Mouse (Mus musculus): ENCODE data around the gene Tas1r1.
A peak's percentile ranks its signal among the peaks of the same experiment; 100 is the strongest.

Tas1r1 gene

GRCm38 (mm10) chr4:152010707-152011134, 27.6 kb downstream of the Tas1r1 start:
- DNase-seq (ENCODE audit: low read depth, low spot score) = no peak

DNA sequence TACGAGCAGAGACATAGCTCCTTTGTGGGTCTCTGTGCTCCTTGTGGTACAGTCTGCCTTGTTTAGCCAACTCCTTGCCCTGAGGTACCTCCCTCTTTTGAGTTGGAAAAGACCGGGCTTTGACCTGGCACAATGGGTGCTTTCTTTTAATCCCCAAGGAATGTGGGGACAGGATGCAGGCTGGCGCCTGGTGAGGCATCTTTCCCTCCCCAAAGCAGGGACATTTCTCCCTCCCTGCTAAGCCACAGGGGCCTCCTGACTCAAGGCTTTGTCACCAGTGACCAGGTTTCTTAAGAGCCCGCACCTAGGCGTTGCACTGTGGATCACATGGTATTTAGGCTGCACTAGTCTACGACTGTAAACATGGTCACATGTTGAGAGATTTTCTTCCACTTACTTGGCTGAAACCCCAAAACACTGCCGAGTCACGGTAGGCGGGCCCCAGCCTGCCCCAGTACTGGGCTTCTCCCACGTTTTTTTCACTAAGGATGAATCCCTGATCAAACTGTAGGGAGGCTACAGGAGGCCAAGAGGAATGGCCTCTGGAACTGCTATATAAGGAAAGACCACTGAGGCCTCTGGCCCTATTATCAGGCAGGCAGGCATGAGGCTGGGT, 28.2 kb downstream of the Tas1r1 start:
- DNase-seq (ENCODE audit: low read depth, low spot score) = no peak

DNA sequence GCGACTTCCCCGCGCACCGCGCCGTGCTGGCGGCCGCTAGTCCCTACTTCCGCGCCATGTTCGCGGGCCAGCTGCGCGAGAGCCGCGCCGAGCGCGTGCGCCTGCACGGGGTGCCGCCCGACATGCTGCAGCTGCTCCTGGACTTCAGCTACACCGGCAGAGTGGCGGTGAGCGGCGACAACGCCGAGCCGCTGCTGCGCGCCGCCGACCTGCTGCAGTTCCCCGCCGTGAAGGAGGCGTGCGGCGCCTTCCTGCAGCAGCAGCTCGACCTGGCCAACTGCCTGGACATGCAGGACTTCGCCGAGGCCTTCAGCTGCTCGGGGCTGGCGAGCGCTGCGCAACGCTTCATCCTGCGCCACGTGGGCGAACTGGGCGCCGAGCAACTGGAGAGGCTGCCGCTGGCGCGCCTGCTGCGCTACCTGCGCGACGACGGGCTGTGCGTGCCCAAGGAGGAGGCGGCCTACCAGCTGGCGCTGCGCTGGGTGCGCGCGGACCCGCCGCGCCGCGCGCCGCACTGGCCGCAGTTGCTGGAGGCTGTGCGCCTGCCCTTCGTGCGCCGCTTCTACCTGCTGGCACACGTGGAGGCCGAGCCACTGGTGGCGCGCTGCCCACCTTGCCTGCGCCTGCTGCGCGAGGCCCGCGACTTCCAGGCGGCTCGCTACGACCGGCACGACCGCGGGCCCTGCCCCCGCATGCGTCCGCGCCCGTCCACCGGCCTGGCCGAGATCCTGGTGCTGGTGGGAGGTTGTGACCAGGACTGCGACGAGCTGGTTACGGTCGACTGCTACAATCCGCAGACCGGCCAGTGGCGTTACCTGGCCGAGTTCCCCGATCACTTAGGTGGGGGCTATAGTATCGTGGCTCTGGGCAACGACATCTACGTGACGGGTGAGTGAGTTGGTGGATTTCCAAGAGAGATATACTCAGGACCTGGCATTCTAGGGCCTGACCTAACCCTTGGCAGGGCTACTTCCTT, 29.0 kb downstream of the Tas1r1 start:
- DNase-seq (ENCODE audit: low read depth, low spot score) = no peak

- peak; percentile 81 for DNase-seq (ENCODE audit: low read depth, low spot score)
Measured at GRCm38 (mm10) chr4:152008622-152009075, 29.7 kb downstream of the Tas1r1 start, which contains the start of gene Klhl21. Gene Klhl21, plus strand, starts transcription at chr4:152008803.

DNA sequence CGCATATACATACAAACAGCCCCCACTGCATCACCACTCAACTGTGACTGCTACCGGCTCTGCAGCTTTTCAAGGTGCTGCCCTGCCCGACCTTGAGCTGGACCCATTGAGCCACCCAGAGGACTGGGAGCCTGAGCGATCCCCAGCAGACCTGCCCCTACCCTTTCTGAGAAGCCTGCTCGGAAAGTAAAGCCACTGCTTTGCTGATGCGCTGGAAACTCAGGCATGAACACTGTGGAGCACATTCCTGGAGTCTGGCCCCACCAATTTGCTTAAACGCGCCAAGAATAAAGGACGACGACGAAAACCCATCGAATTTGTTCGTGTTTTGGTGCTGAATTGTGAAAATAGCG, 30.2 kb downstream of the Tas1r1 start:
- DNase-seq (ENCODE audit: low read depth, low spot score) = no peak

DNA sequence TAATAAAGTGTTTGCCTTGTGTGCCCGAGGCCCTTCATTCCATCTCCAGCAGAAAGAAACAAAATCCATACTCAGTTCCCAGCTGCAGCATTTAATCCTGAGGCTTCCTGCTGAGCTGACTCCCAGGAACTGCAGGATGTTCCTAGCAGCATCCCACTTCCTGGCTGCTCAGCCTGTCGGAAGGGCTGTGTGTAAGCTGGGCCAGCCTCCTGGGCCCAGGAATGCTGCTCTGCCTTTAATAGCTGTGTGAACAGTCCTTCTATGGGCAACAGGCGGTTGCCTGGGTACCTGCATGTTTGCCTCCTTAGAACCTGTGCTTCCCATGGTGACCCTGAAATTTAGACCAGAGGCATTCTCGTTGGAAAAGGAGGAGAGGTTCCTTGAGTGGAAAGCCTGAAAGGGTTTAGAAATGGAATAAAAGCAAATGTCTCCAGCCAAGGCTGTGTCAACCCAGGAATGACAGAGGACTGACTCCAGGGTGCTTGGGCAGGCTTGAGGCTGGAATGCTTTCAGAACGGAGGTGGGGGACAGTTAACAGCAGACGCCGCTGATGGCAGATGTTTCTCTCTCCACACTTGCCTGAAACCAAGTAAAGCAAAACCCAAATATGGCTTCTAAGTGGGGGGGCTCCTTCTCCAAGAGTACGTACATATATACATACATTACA, 30.8 kb downstream of the Tas1r1 start:
- no peak for DNase-seq (ENCODE audit: low read depth, low spot score)

DNA sequence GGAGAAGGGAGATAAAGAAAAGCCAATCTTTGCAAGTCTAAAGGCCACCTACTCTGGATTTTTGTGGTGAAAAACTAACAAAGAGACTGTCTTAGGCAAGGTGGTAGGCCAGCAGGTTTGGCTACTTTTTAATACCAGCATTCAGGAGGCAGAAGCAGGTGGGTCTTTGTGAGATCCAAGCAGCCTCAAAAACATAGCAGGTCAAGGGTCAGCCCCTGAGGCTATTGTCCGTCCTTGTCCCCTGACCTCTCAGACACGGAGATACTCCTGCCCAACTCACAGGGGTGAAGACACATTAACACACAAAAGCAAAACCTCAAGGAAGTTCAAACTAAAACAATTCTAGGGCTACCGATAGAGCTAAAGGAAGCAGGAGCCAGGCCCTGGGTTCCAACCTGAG, 31.6 kb downstream of the Tas1r1 start:
- no peak for DNase-seq (ENCODE audit: low read depth, low spot score)

GRCm38 (mm10) chr4:152006137-152006536, 32.2 kb downstream of the Tas1r1 start:
- no peak for DNase-seq (ENCODE audit: low read depth, low spot score)

DNA sequence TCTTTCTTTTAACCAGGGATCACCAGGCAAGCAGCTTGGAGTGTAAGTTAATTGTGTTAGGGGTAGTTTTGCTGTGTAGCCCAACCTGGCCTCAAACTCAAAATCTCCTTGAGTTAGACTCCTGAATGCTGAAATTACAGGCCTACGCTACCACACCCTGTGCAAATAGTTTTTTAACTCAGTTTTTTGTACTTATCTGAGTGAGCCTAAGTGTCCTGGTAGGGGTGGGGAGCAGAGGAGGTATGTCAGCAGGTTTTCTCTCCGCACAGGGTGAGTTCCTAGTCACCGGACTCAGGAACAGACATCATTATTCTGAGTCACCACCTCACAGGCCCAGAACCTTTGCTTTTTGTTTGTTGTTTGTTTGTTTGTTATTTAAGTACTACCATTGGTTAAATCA, 36.3 kb downstream of the Tas1r1 start:
- DNase-seq (ENCODE audit: low read depth, low spot score) = no peak

DNA sequence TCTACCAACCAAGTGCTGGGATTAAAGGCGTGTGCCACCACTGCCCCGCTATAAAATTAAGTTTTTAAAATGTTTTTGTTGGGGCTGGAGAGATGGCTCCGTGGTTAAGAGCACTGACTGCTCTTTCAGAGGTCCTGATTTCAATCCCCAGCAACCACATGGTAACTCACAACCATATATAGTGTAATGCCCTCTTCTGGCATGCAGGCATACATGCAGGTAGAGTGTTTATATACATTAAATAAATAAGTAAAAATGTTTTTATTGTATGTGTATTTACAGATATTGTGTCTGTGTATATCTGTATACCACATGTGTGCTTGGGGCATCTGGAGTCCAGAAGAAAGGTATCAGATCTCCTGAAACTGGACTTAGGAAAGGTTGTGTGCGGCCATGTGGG, 37.0 kb downstream of the Tas1r1 start:
- DNase-seq (ENCODE audit: low read depth, low spot score) = no peak

DNA sequence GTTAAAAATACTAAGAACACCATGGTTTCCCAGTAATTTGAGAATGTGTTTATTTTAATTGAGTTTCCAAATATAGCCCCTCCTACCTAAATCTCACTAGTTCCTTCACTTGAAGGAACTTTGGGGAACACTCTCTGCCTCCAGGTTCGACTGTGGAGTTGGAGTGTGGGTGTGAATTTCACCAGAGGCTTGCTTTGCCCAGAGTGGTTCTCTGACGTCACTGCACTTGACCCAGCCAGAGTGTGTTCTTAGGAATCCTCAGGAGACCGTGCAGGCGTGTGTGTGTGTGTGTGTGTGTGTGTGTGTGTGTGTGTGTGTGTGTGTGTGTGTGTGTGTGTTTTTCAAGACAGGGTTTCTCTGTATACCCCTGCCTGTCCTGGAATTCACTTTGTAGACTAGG, 37.5 kb downstream of the Tas1r1 start:
- no peak for DNase-seq (ENCODE audit: low read depth, low spot score)

- DNase-seq (ENCODE audit: low read depth, low spot score) = no peak
Measured at GRCm38 (mm10) chr4:151999481-151999880, 38.9 kb downstream of the Tas1r1 start.

- no peak for DNase-seq (ENCODE audit: low read depth, low spot score)
Measured at GRCm38 (mm10) chr4:151997701-151998100, 40.7 kb downstream of the Tas1r1 start.

DNA sequence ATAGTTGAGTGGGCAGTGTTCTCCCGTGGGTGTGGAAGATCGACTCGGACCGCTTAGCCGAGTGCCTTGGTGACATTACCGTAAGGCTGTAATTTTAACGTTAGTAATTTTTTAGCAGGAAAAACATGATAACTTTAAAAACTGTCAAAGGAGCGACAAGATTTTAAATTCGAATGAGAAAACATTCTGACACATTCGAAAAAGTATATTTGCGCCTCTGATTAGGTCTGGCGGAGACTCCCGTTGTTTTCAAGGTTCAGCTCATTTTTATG, 41.5 kb downstream of the Tas1r1 start:
- DNase-seq (ENCODE audit: low read depth, low spot score) = no peak

GRCm38 (mm10) chr4:151996173-151996950, 42.0 kb downstream of the Tas1r1 start, which contains the start of gene Phf13:
Gene Phf13, minus strand, starts transcription at chr4:151996258.
- DNase-seq (ENCODE audit: low read depth, low spot score) = peak; percentile 98

- no peak for DNase-seq (ENCODE audit: low read depth, low spot score)
Measured at GRCm38 (mm10) chr4:151995371-151996172, 42.8 kb downstream of the Tas1r1 start.

DNA sequence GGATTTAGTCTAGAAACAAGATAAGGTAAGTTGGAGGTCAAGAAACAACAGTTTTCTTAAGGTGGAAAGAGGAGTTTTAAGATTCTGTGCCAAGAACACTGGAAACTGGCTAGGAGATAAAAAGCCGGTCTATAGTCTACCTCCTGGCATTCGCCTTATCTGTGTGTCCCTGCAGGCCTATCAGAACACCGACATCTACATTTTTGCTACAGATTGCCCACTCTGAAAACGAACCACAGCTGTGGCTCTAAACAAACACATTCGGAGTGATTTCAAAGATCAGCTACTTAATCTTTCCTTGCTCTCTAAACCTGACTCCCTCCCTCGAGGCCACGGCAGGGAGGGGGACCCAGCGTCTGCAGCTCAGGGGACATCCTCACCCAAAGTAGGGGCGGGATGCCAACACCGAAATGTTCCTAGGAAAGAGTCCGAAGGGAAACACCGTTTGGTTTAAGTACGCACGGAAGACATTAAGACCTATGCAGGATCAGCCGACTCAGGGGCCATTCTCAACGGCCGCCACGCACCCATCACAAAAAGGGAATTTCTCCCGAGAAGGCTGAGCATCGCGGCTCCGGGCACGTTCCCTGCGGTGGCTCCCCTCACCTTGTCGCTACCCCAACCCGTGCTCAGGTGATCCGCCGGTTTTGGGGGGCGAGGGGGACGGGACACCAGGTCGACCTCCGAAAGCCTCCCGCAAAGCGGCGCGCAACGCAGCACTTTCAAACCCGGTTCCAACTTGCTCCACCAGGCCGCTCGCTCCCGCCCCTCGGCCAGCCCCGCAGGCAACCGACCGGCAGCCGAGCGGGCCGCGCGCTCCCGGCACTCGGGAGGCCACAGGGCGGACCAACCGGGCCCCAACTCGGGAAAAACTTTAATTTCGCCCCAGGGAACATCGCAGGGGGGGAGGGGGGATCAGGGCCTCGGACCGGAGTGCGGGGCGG, 43.9 kb downstream of the Tas1r1 start:
- no peak for DNase-seq (ENCODE audit: low read depth, low spot score)

GRCm38 (mm10) chr4:151993035-151993434, 45.3 kb downstream of the Tas1r1 start:
- no peak for DNase-seq (ENCODE audit: low read depth, low spot score)

- no peak for DNase-seq (ENCODE audit: low read depth, low spot score)
Measured at GRCm38 (mm10) chr4:151992091-151992490, 46.3 kb downstream of the Tas1r1 start.

- DNase-seq (ENCODE audit: low read depth, low spot score) = no peak
Measured at GRCm38 (mm10) chr4:151989110-151989488, 49.3 kb downstream of the Tas1r1 start.

Measured in retina, postnatal 7 days (tissue).